ENCODE assay signal across 12 mouse cellular contexts in genomic region chr9:65175939-65176871, GRCm38 (mm10). TPM values are rescaled to one million over a fixed set of nuclear protein-coding genes. Genes with fewer than 3 reads are reported as not detected.
DNase-seq lines count a peak whose midpoint lies in the region; ATAC-seq lines count a peak whose summit lies in the region.
"Had no signal": no experiment of that assay in that cellular context is flagged by ENCODE, and none has a peak within 500 bp of the region (broad histone marks: within the 10 kb centered on the region; RNA-seq: fewer than 3 reads in every experiment).

No protein-coding gene starts in this region.

- intact Hi-C loops in gastrocnemius, postnatal 36 days (cut with DNase I) = no loop called here

- H3K9ac ChIP-seq in kidney, embryonic 15.5 days = no peak overlapping the region
- peak overlapping the region; percentile 22; the same call in 1 of the 2 replicates for H3K9ac ChIP-seq in hindbrain, embryonic 14.5 days
- H3K9ac ChIP-seq in neural tube, embryonic 13.5 days = peak overlapping the region; percentile 57
- H3K9ac ChIP-seq in liver, embryonic 12.5 days = no peak overlapping the region

- peaks cover 9% of the 10 kb centered on the region; the same call in 1 of the 2 replicates for H3K27me3 ChIP-seq in kidney, embryonic 15.5 days
- peaks cover 4% of the 10 kb centered on the region; the same call in 1 of the 2 replicates for H3K27me3 ChIP-seq in embryonic facial prominence, embryonic 10.5 days (replicated peaks; ENCODE audit: low read depth, poor library complexity, severe bottlenecking)
- H3K27me3 ChIP-seq in hindbrain, embryonic 14.5 days (ENCODE audit: control insufficient read depth, insufficient read depth, low read length) = no peaks in the 10 kb centered on the region
- H3K27me3 ChIP-seq in neural tube, embryonic 13.5 days = no peaks in the 10 kb centered on the region
- H3K27me3 ChIP-seq in liver, embryonic 12.5 days (replicated peaks) = peaks cover 81% of the 10 kb centered on the region

- no peak overlapping the region for H3K4me3 ChIP-seq in kidney, embryonic 15.5 days (replicated peaks)
- H3K4me3 ChIP-seq in embryonic facial prominence, embryonic 10.5 days = peak overlapping the region; percentile 19; the same call in 1 of the 2 replicates
- H3K4me3 ChIP-seq in hindbrain, embryonic 14.5 days (replicated peaks; ENCODE audit: low read length) = no peak overlapping the region
- H3K4me3 ChIP-seq in neural tube, embryonic 13.5 days = no peak overlapping the region
- no peak overlapping the region for H3K4me3 ChIP-seq in liver, embryonic 12.5 days

- H3K4me1 ChIP-seq in kidney, embryonic 15.5 days = peaks cover 60% of the 10 kb centered on the region
- peaks cover 95% of the 10 kb centered on the region for H3K4me1 ChIP-seq in embryonic facial prominence, embryonic 10.5 days
- H3K4me1 ChIP-seq in hindbrain, embryonic 14.5 days (replicated peaks; ENCODE audit: control insufficient read depth, insufficient read depth, low read length) = peaks cover 61% of the 10 kb centered on the region
- peaks cover 64% of the 10 kb centered on the region for H3K4me1 ChIP-seq in neural tube, embryonic 13.5 days (replicated peaks)
- H3K4me1 ChIP-seq in liver, embryonic 12.5 days = peaks cover 6% of the 10 kb centered on the region; the same call in 1 of the 2 replicates

- H3K27ac ChIP-seq in kidney, embryonic 15.5 days = 0 out of 2 replicates have a peak overlapping the region, but pooled peaks have one; percentile 3
- H3K27ac ChIP-seq in embryonic facial prominence, embryonic 10.5 days (replicated peaks) = peak overlapping the region; percentile 88
- peak overlapping the region; percentile 83 for H3K27ac ChIP-seq in hindbrain, embryonic 14.5 days
- peak overlapping the region; percentile 94 for H3K27ac ChIP-seq in neural tube, embryonic 13.5 days (replicated peaks)
- H3K27ac ChIP-seq in liver, embryonic 12.5 days = no peak overlapping the region

- H3K9me3 ChIP-seq in kidney, embryonic 15.5 days (replicated peaks) = no peaks in the 10 kb centered on the region
- no peaks in the 10 kb centered on the region for H3K9me3 ChIP-seq in embryonic facial prominence, embryonic 10.5 days
- H3K9me3 ChIP-seq in hindbrain, embryonic 14.5 days (ENCODE audit: control insufficient read depth, low read length) = no peaks in the 10 kb centered on the region
- H3K9me3 ChIP-seq in neural tube, embryonic 13.5 days = no peaks in the 10 kb centered on the region
- no peaks in the 10 kb centered on the region for H3K9me3 ChIP-seq in liver, embryonic 12.5 days (replicated peaks)

- H3K36me3 ChIP-seq in kidney, embryonic 15.5 days = no peaks in the 10 kb centered on the region
- peaks cover 84% of the 10 kb centered on the region for H3K36me3 ChIP-seq in embryonic facial prominence, embryonic 10.5 days (replicated peaks)
- H3K36me3 ChIP-seq in hindbrain, embryonic 14.5 days (replicated peaks; ENCODE audit: control insufficient read depth, insufficient read depth) = peaks cover 5% of the 10 kb centered on the region; the same call in 1 of the 2 replicates
- peaks cover 5% of the 10 kb centered on the region; the same call in 1 of the 2 replicates for H3K36me3 ChIP-seq in neural tube, embryonic 13.5 days
- no peaks in the 10 kb centered on the region for H3K36me3 ChIP-seq in liver, embryonic 12.5 days

- WGBS in kidney, embryonic 15.5 days = 33% methylated on average over 9 of the region's 9 CpGs
- WGBS in embryonic facial prominence, embryonic 10.5 days = 41% methylated on average over 9 of the region's 9 CpGs
- 13% methylated on average over 9 of the region's 9 CpGs for WGBS in hindbrain, embryonic 14.5 days
- WGBS in neural tube, embryonic 13.5 days = 8% methylated on average over 9 of the region's 9 CpGs
- 35% methylated on average over 9 of the region's 9 CpGs for WGBS in liver, embryonic 12.5 days (ENCODE audit: insufficient replicate concordance)

- H3K4me2 ChIP-seq in kidney, embryonic 15.5 days = no peak overlapping the region
- H3K4me2 ChIP-seq in hindbrain, embryonic 14.5 days (replicated peaks) = 0 out of 2 replicates have a peak overlapping the region, but pooled peaks have one; percentile 17
- peak overlapping the region; percentile 12; the same call in 1 of the 2 replicates for H3K4me2 ChIP-seq in neural tube, embryonic 13.5 days
- H3K4me2 ChIP-seq in liver, embryonic 12.5 days = no peak overlapping the region

- no peak for ATAC-seq in kidney, embryonic 15.5 days (replicated peaks; ENCODE audit: low FRiP score)
- peak; percentile 66 for ATAC-seq in hindbrain, embryonic 14.5 days (ENCODE audit: low FRiP score)
- peak; percentile 62 for ATAC-seq in neural tube, embryonic 13.5 days (ENCODE audit: low read depth)
- ATAC-seq in liver, embryonic 12.5 days = no peak
- ATAC-seq: activated CD4-positive, CD25-positive, alpha-beta regulatory T cell, adult 4 months had no signal

- DNase-seq in kidney, postnatal 25 days = no peak
- DNase-seq in embryonic facial prominence, embryonic 10.5 days (ENCODE audit: low spot score) = no peak
- DNase-seq in hindbrain, embryonic 14.5 days (ENCODE audit: low spot score) = no peak
- no peak for DNase-seq in gastrocnemius, postnatal 36 days
- DNase-seq in cerebellum, adult 8-10 months = no peak
- DNase-seq: gastrocnemius, postnatal 14 days; lung, postnatal 4 days had no signal

RNA-seq across cellular contexts. Expression of gene Parp16, which starts 18.9 kb away (rescaled TPM):
- polyA plus RNA-seq in kidney, embryonic 15.5 days (2015; fragmentation: Nextera tagmentation; extraction: Ambion mirVana) = 7.9 and 8.1 TPM in 2 replicates
- polyA plus RNA-seq in embryonic facial prominence, embryonic 10.5 days (2016; fragmentation: Nextera tagmentation; extraction: Ambion mirVana) = 8.2 and 8.3 TPM in 2 replicates
- polyA plus RNA-seq in hindbrain, embryonic 14.5 days (2014; fragmentation: Nextera tagmentation; extraction: Ambion mirVana) = 6.3 and 7.9 TPM in 2 replicates
- 5.4 and 6.8 TPM in 2 replicates for polyA plus RNA-seq in neural tube, embryonic 13.5 days (2015; fragmentation: Nextera tagmentation; extraction: Ambion mirVana)
- polyA plus RNA-seq in liver, embryonic 12.5 days (2016; fragmentation: Nextera tagmentation; extraction: Ambion mirVana) = 7.7 and 8.6 TPM in 2 replicates
- 1 to 10 TPM; 3.4 to 4.0 TPM for total RNA-seq in gastrocnemius, postnatal 36 days (2021)

RNA-seq across cellular contexts. Expression of gene Igdcc3, which starts 35.2 kb away (rescaled TPM):
- 3.5 and 4.2 TPM in 2 replicates for polyA plus RNA-seq in kidney, embryonic 15.5 days (2015; fragmentation: Nextera tagmentation; extraction: Ambion mirVana)
- 167 and 281 TPM in 2 replicates for polyA plus RNA-seq in embryonic facial prominence, embryonic 10.5 days (2016; fragmentation: Nextera tagmentation; extraction: Ambion mirVana)
- 10.5 and 10.6 TPM in 2 replicates for polyA plus RNA-seq in hindbrain, embryonic 14.5 days (2014; fragmentation: Nextera tagmentation; extraction: Ambion mirVana)
- 12.3 and 12.9 TPM in 2 replicates for polyA plus RNA-seq in neural tube, embryonic 13.5 days (2015; fragmentation: Nextera tagmentation; extraction: Ambion mirVana)
- 0.75 and 0.79 TPM in 2 replicates for polyA plus RNA-seq in liver, embryonic 12.5 days (2016; fragmentation: Nextera tagmentation; extraction: Ambion mirVana)
- under 1 TPM; 0.10 to 0.26 TPM for total RNA-seq in gastrocnemius, postnatal 36 days (2021)
- polyA plus RNA-seq: activated CD4-positive, CD25-positive, alpha-beta regulatory T cell, adult 4 months; C2C12 had no signal

Comparison
In these comparisons a context has a peak if more than half of its experiments do, and no peak if none do; other contexts are left out.
1. ATAC-seq: peak in hindbrain, embryonic 14.5 days (single experiment) and neural tube, embryonic 13.5 days (single experiment); none in kidney, embryonic 15.5 days (single experiment) and liver, embryonic 12.5 days (single experiment).
2. H3K4me2 ChIP-seq: peak in hindbrain, embryonic 14.5 days (single experiment) and neural tube, embryonic 13.5 days (single experiment); none in kidney, embryonic 15.5 days (single experiment) and liver, embryonic 12.5 days (single experiment).
3. H3K9ac ChIP-seq: peak in hindbrain, embryonic 14.5 days (single experiment) and neural tube, embryonic 13.5 days (single experiment); none in kidney, embryonic 15.5 days (single experiment) and liver, embryonic 12.5 days (single experiment).
4. RNA of gene Igdcc3, which starts 35.2 kb away (polyA plus RNA-seq): 167 to 281 TPM in embryonic facial prominence, embryonic 10.5 days; 12.3 to 12.9 TPM in neural tube, embryonic 13.5 days, 10.5 to 10.6 TPM in hindbrain, embryonic 14.5 days, 3.5 to 4.2 TPM in kidney, embryonic 15.5 days and 0.75 to 0.79 TPM in liver, embryonic 12.5 days; every median in the first group is over 10 times any median in the second.